Mouse (Mus musculus): ENCODE measurements around the gene Tm9sf4. TPM values are rescaled to one million over a fixed set of nuclear protein-coding genes. Genes with fewer than 3 reads are reported as not detected.
A peak's percentile ranks its signal among the peaks of the same experiment; 100 is the strongest.

Gene Tm9sf4
- polyA plus RNA-seq, 1 experiment from 2014 or later, result 54.5 TPM

GRCm38 (mm10) chr2:153215421-153215820 lies 54.3 kb downstream of the Tm9sf4 start:
- Histone ChIP-seq H3K4me2 (ENCODE audit: low read length) (no peak overlapping the region), H3K4me1 (ENCODE audit: control insufficient read depth, insufficient read depth, low read length) (no peaks in the 10 kb centered on the region), H3K27me3 (replicated peaks; ENCODE audit: control insufficient read depth, insufficient read depth, low read length) (no peaks in the 10 kb centered on the region), H3K27ac (ENCODE audit: low read depth, low read length) (no peak overlapping the region), H3K9ac (ENCODE audit: low read length) (no peak overlapping the region), H3K9me3 (replicated peaks; ENCODE audit: control insufficient read depth, low read length) (no peaks in the 10 kb centered on the region), H3K36me3 (ENCODE audit: control insufficient read depth, insufficient read depth, low read length) (peaks cover 1% of the 10 kb centered on the region), H3K4me3 (ENCODE audit: low read depth, low read length) (no peak overlapping the region)
- DNase-seq (ENCODE audit: low spot score), result no peak
- 83% methylated on average over 4 of the region's 4 CpGs for WGBS
- no peak for ATAC-seq

GRCm38 (mm10) chr2:153217826-153218340 lies 56.8 kb downstream of the Tm9sf4 start:
- Histone ChIP-seq H3K9ac (ENCODE audit: low read length) (no peak overlapping the region), H3K4me1 (ENCODE audit: control insufficient read depth, insufficient read depth, low read length) (no peaks in the 10 kb centered on the region), H3K4me2 (ENCODE audit: low read length) (no peak overlapping the region), H3K27ac (ENCODE audit: low read depth, low read length) (no peak overlapping the region), H3K4me3 (ENCODE audit: low read depth, low read length) (no peak overlapping the region), H3K36me3 (ENCODE audit: control insufficient read depth, insufficient read depth, low read length) (no peaks in the 10 kb centered on the region), H3K27me3 (replicated peaks; ENCODE audit: control insufficient read depth, insufficient read depth, low read length) (no peaks in the 10 kb centered on the region), H3K9me3 (replicated peaks; ENCODE audit: control insufficient read depth, low read length) (no peaks in the 10 kb centered on the region)
- DNase-seq (ENCODE audit: low spot score) (no peak), ATAC-seq (no peak)
- 86% methylated on average over 10 of the region's 10 CpGs for WGBS

GRCm38 (mm10) chr2:153218516-153218915 lies 57.4 kb downstream of the Tm9sf4 start:
- no peak overlapping the region for H3K4me2 ChIP-seq (ENCODE audit: low read length)
- no peak overlapping the region for H3K27ac ChIP-seq (ENCODE audit: low read depth, low read length)
- no peak for DNase-seq (ENCODE audit: low spot score)
- no peaks in the 10 kb centered on the region for H3K9me3 ChIP-seq (replicated peaks; ENCODE audit: control insufficient read depth, low read length)
- no peaks in the 10 kb centered on the region for H3K4me1 ChIP-seq (ENCODE audit: control insufficient read depth, insufficient read depth, low read length)
- ATAC-seq, result no peak
- no peaks in the 10 kb centered on the region for H3K36me3 ChIP-seq (ENCODE audit: control insufficient read depth, insufficient read depth, low read length)
- 85% methylated on average over 3 of the region's 3 CpGs for WGBS
- H3K9ac ChIP-seq (ENCODE audit: low read length), result no peak overlapping the region
- no peaks in the 10 kb centered on the region for H3K27me3 ChIP-seq (replicated peaks; ENCODE audit: control insufficient read depth, insufficient read depth, low read length)
- H3K4me3 ChIP-seq (ENCODE audit: low read depth, low read length), result no peak overlapping the region

- no peak for ATAC-seq
These were observed 60.5 kb downstream of the Tm9sf4 start for GRCm38 (mm10) chr2:153221620-153222019.

GRCm38 (mm10) chr2:153222130-153222529 lies 61.0 kb downstream of the Tm9sf4 start:
- Histone ChIP-seq H3K9me3 (replicated peaks; ENCODE audit: control insufficient read depth, low read length) (no peaks in the 10 kb centered on the region), H3K27ac (ENCODE audit: low read depth, low read length) (no peak overlapping the region), H3K36me3 (ENCODE audit: control insufficient read depth, insufficient read depth, low read length) (peaks cover 3% of the 10 kb centered on the region; the same call in 1 of the 2 replicates), H3K4me2 (ENCODE audit: low read length) (no peak overlapping the region), H3K9ac (ENCODE audit: low read length) (no peak overlapping the region), H3K27me3 (replicated peaks; ENCODE audit: control insufficient read depth, insufficient read depth, low read length) (no peaks in the 10 kb centered on the region), H3K4me1 (ENCODE audit: control insufficient read depth, insufficient read depth, low read length) (no peaks in the 10 kb centered on the region), H3K4me3 (ENCODE audit: low read depth, low read length) (no peak overlapping the region)
- DNase-seq (ENCODE audit: low spot score) (no peak), ATAC-seq (no peak)

More at GRCm38 (mm10) chr2:153221620-153222019, 60.5 kb downstream of the Tm9sf4 start:
- no peak overlapping the region for H3K4me2 ChIP-seq (ENCODE audit: low read length)
- H3K36me3 ChIP-seq (ENCODE audit: control insufficient read depth, insufficient read depth, low read length), result no peaks in the 10 kb centered on the region
- no peak for DNase-seq (ENCODE audit: low spot score)
- WGBS, result 92% methylated on average over 4 of the region's 4 CpGs
- no peaks in the 10 kb centered on the region for H3K4me1 ChIP-seq (ENCODE audit: control insufficient read depth, insufficient read depth, low read length)
- H3K9me3 ChIP-seq (replicated peaks; ENCODE audit: control insufficient read depth, low read length), result no peaks in the 10 kb centered on the region
- no peak overlapping the region for H3K4me3 ChIP-seq (ENCODE audit: low read depth, low read length)
- no peaks in the 10 kb centered on the region for H3K27me3 ChIP-seq (replicated peaks; ENCODE audit: control insufficient read depth, insufficient read depth, low read length)
- no peak overlapping the region for H3K27ac ChIP-seq (ENCODE audit: low read depth, low read length)
- no peak overlapping the region for H3K9ac ChIP-seq (ENCODE audit: low read length)

- 97% methylated on average over 2 of the region's 2 CpGs for WGBS
These were observed 61.5 kb downstream of the Tm9sf4 start for GRCm38 (mm10) chr2:153222566-153222965.

GRCm38 (mm10) chr2:153224946-153225594 lies 64.0 kb downstream of the Tm9sf4 start, which contains the start of gene Tspyl3:
Gene Tspyl3 (minus strand): TSS chr2:153225441.
- H3K4me2 ChIP-seq (ENCODE audit: low read length), result peak within 1 kb of the TSS; percentile 58
- peak; percentile 60 for DNase-seq (ENCODE audit: low spot score)
- peak within 1 kb of the TSS; percentile 48 for H3K4me3 ChIP-seq (ENCODE audit: low read depth, low read length)
- 5% methylated on average over 31 of the region's 31 CpGs for WGBS
- peak within 1 kb of the TSS; percentile 65 for H3K27ac ChIP-seq (ENCODE audit: low read depth, low read length)
- H3K27me3 ChIP-seq (replicated peaks; ENCODE audit: control insufficient read depth, insufficient read depth, low read length), result no peaks in the 10 kb centered on the region
- no peaks in the 10 kb centered on the region for H3K4me1 ChIP-seq (ENCODE audit: control insufficient read depth, insufficient read depth, low read length)
- peaks cover 30% of the 10 kb centered on the region for H3K36me3 ChIP-seq (ENCODE audit: control insufficient read depth, insufficient read depth, low read length)
- no peaks in the 10 kb centered on the region for H3K9me3 ChIP-seq (replicated peaks; ENCODE audit: control insufficient read depth, low read length)
- H3K9ac ChIP-seq (ENCODE audit: low read length), result peak within 1 kb of the TSS; percentile 75
- ATAC-seq, result peak; percentile 86

More at GRCm38 (mm10) chr2:153222566-153222965, 61.5 kb downstream of the Tm9sf4 start:
- H3K9me3 ChIP-seq (replicated peaks; ENCODE audit: control insufficient read depth, low read length), result no peaks in the 10 kb centered on the region
- H3K27ac ChIP-seq (ENCODE audit: low read depth, low read length), result no peak overlapping the region
- no peak overlapping the region for H3K4me2 ChIP-seq (ENCODE audit: low read length)
- DNase-seq (ENCODE audit: low spot score) (no peak), ATAC-seq (no peak)
- H3K36me3 ChIP-seq (ENCODE audit: control insufficient read depth, insufficient read depth, low read length), result peaks cover 7% of the 10 kb centered on the region; the same call in 1 of the 2 replicates
- no peak overlapping the region for H3K9ac ChIP-seq (ENCODE audit: low read length)
- no peaks in the 10 kb centered on the region for H3K4me1 ChIP-seq (ENCODE audit: control insufficient read depth, insufficient read depth, low read length)
- no peaks in the 10 kb centered on the region for H3K27me3 ChIP-seq (replicated peaks; ENCODE audit: control insufficient read depth, insufficient read depth, low read length)
- H3K4me3 ChIP-seq (ENCODE audit: low read depth, low read length), result no peak overlapping the region

- peak overlapping the region; percentile 33; the same call in 1 of the 2 replicates for H3K27ac ChIP-seq (ENCODE audit: low read depth, low read length)
- no peaks in the 10 kb centered on the region for H3K9me3 ChIP-seq (replicated peaks; ENCODE audit: control insufficient read depth, low read length)
- H3K9ac ChIP-seq (ENCODE audit: low read length), result peak overlapping the region; percentile 75
- H3K27me3 ChIP-seq (replicated peaks; ENCODE audit: control insufficient read depth, insufficient read depth, low read length), result no peaks in the 10 kb centered on the region
- 12% methylated on average over 3 of the region's 3 CpGs for WGBS
- ATAC-seq (no peak; the same call in 1 of the 2 replicates), DNase-seq (ENCODE audit: low spot score) (no peak)
- peak overlapping the region; percentile 48 for H3K4me3 ChIP-seq (ENCODE audit: low read depth, low read length)
- H3K4me1 ChIP-seq (ENCODE audit: control insufficient read depth, insufficient read depth, low read length), result no peaks in the 10 kb centered on the region
- peak overlapping the region; percentile 58 for H3K4me2 ChIP-seq (ENCODE audit: low read length)
- H3K36me3 ChIP-seq (ENCODE audit: control insufficient read depth, insufficient read depth, low read length), result peaks cover 35% of the 10 kb centered on the region
These were observed 64.5 kb downstream of the Tm9sf4 start for GRCm38 (mm10) chr2:153225595-153225953.

GRCm38 (mm10) chr2:153227959-153228358 lies 66.9 kb downstream of the Tm9sf4 start:
- peaks cover 57% of the 10 kb centered on the region for H3K36me3 ChIP-seq (ENCODE audit: control insufficient read depth, insufficient read depth, low read length)
- DNase-seq (ENCODE audit: low spot score), result no peak
- no peaks in the 10 kb centered on the region for H3K4me1 ChIP-seq (ENCODE audit: control insufficient read depth, insufficient read depth, low read length)

More at GRCm38 (mm10) chr2:153227959-153228358, 66.9 kb downstream of the Tm9sf4 start:
- no peak overlapping the region for H3K9ac ChIP-seq (ENCODE audit: low read length)
- no peak for ATAC-seq
- no peaks in the 10 kb centered on the region for H3K9me3 ChIP-seq (replicated peaks; ENCODE audit: control insufficient read depth, low read length)
- 93% methylated on average over 4 of the region's 4 CpGs for WGBS
- no peak overlapping the region for H3K4me2 ChIP-seq (ENCODE audit: low read length)
- H3K27ac ChIP-seq (ENCODE audit: low read depth, low read length), result no peak overlapping the region
- H3K4me3 ChIP-seq (ENCODE audit: low read depth, low read length), result no peak overlapping the region
- H3K27me3 ChIP-seq (replicated peaks; ENCODE audit: control insufficient read depth, insufficient read depth, low read length), result no peaks in the 10 kb centered on the region

All from forebrain, embryonic 14.5 days (tissue).